Comparison of ENCODE assay signal across 16 mouse cellular contexts in genomic region chr3:27617733-27618132, GRCm38 (mm10).
DNase-seq lines count a peak whose midpoint lies in the region; ATAC-seq and TF ChIP-seq lines count a peak whose summit lies in the region.
"Had no signal": no experiment of that assay in that cellular context is flagged by ENCODE, and none has a peak within 500 bp of the region (broad histone marks: within the 10 kb centered on the region; RNA-seq: fewer than 3 reads in every experiment).

No protein-coding gene starts in this region.

- 76% methylated on average over 9 of the region's 9 CpGs for WGBS in embryonic facial prominence, embryonic 12.5 days
- WGBS in embryonic facial prominence, embryonic 10.5 days: 82% methylated on average over 9 of the region's 9 CpGs
- 44% methylated on average over 9 of the region's 9 CpGs for WGBS in liver, embryonic 12.5 days (ENCODE audit: insufficient replicate concordance)
- 61% methylated on average over 9 of the region's 9 CpGs for WGBS in small intestine, adult 2 months

- no peak overlapping the region for H3K4me2 ChIP-seq in embryonic facial prominence, embryonic 12.5 days (replicated peaks)
- H3K4me2 ChIP-seq in liver, embryonic 12.5 days: no peak overlapping the region
- H3K4me2 ChIP-seq: embryonic facial prominence, embryonic 15.5 days; neural tube, embryonic 12.5 days had no signal

- 0 out of 2 replicates have a peak overlapping the region, but pooled peaks have one; percentile 11 for H3K27ac ChIP-seq in embryonic facial prominence, embryonic 12.5 days
- no peak overlapping the region for H3K27ac ChIP-seq in embryonic facial prominence, embryonic 10.5 days (replicated peaks)
- H3K27ac ChIP-seq in liver, embryonic 12.5 days: peak overlapping the region; percentile 51
- peak overlapping the region; percentile 60 for H3K27ac ChIP-seq in small intestine, adult 2 months (ENCODE audit: insufficient read depth, low read depth, low read length)
- H3K27ac ChIP-seq: embryonic facial prominence, embryonic 15.5 days; neural tube, embryonic 12.5 days had no signal

- no peak for ATAC-seq in embryonic facial prominence, embryonic 12.5 days (ENCODE audit: insufficient number of reproducible peaks, insufficient read depth, low FRiP score, low TSS enrichment)
- ATAC-seq in liver, embryonic 12.5 days: no peak
- ATAC-seq: forebrain, postnatal 0 days had no signal

- no peak for TF ChIP-seq POLR2A in small intestine, adult 2 months (IDR thresholded peaks at IDR 0.05; ENCODE audit: low read depth, low read length)

- H3K4me3 ChIP-seq in embryonic facial prominence, embryonic 12.5 days: no peak overlapping the region
- H3K4me3 ChIP-seq in embryonic facial prominence, embryonic 10.5 days: no peak overlapping the region
- no peak overlapping the region for H3K4me3 ChIP-seq in liver, embryonic 12.5 days
- no peak overlapping the region for H3K4me3 ChIP-seq in small intestine, adult 2 months (ENCODE audit: low read depth, low read length)
- H3K4me3 ChIP-seq: embryonic facial prominence, embryonic 15.5 days; neural tube, embryonic 12.5 days had no signal

- DNase-seq in embryonic facial prominence, embryonic 10.5 days (ENCODE audit: low spot score): no peak
- peak; percentile 25 to 34 for DNase-seq in lung, adult 18-20 months
- DNase-seq in lung, postnatal 10 days: no peak
- DNase-seq in retina, postnatal 1 day: no peak
- DNase-seq in layer of hippocampus, postnatal 10 days (ENCODE audit: low spot score in 2 of 2): no peak
- DNase-seq: cerebellum, adult 11 months; forebrain, postnatal 0 days; kidney, adult 18-20 months; right cerebral cortex, postnatal 25 days; thymus, postnatal 25 days had no signal

- no peaks in the 10 kb centered on the region for H3K9me3 ChIP-seq in embryonic facial prominence, embryonic 12.5 days
- H3K9me3 ChIP-seq in embryonic facial prominence, embryonic 10.5 days: no peaks in the 10 kb centered on the region
- H3K9me3 ChIP-seq in liver, embryonic 12.5 days (replicated peaks): no peaks in the 10 kb centered on the region
- H3K9me3 ChIP-seq: embryonic facial prominence, embryonic 15.5 days; megakaryocyte, embryonic 14.5 days; neural tube, embryonic 12.5 days had no signal

- no peaks in the 10 kb centered on the region for H3K27me3 ChIP-seq in embryonic facial prominence, embryonic 12.5 days
- H3K27me3 ChIP-seq in embryonic facial prominence, embryonic 10.5 days (replicated peaks; ENCODE audit: low read depth, poor library complexity, severe bottlenecking): no peaks in the 10 kb centered on the region
- H3K27me3 ChIP-seq in liver, embryonic 12.5 days (replicated peaks): no peaks in the 10 kb centered on the region
- H3K27me3 ChIP-seq in small intestine, adult 2 months (ENCODE audit: control insufficient read depth, insufficient read depth, low read length): no peaks in the 10 kb centered on the region
- H3K27me3 ChIP-seq: embryonic facial prominence, embryonic 15.5 days; megakaryocyte, embryonic 14.5 days; neural tube, embryonic 12.5 days had no signal

- H3K36me3 ChIP-seq in embryonic facial prominence, embryonic 12.5 days: 0 out of 2 replicates have a peak, but pooled peaks cover 4% of the 10 kb centered on the region
- H3K36me3 ChIP-seq in embryonic facial prominence, embryonic 10.5 days (replicated peaks): peaks cover 6% of the 10 kb centered on the region; the same call in 1 of the 2 replicates
- H3K36me3 ChIP-seq in liver, embryonic 12.5 days: 0 out of 2 replicates have a peak, but pooled peaks cover 4% of the 10 kb centered on the region
- H3K36me3 ChIP-seq in small intestine, adult 2 months (ENCODE audit: control insufficient read depth, insufficient read depth, low read length): no peaks in the 10 kb centered on the region
- H3K36me3 ChIP-seq: neural tube, embryonic 12.5 days had no signal

- peaks cover 19% of the 10 kb centered on the region for H3K4me1 ChIP-seq in embryonic facial prominence, embryonic 12.5 days
- peaks cover 37% of the 10 kb centered on the region for H3K4me1 ChIP-seq in embryonic facial prominence, embryonic 10.5 days
- peaks cover 42% of the 10 kb centered on the region for H3K4me1 ChIP-seq in liver, embryonic 12.5 days
- H3K4me1 ChIP-seq in small intestine, adult 2 months (ENCODE audit: control insufficient read depth, insufficient read depth, insufficient read length, low read length): peaks cover 18% of the 10 kb centered on the region
- H3K4me1 ChIP-seq: megakaryocyte, embryonic 14.5 days had no signal

- no peak overlapping the region for H3K9ac ChIP-seq in embryonic facial prominence, embryonic 12.5 days
- H3K9ac ChIP-seq in liver, embryonic 12.5 days: no peak overlapping the region
- H3K9ac ChIP-seq: embryonic facial prominence, embryonic 15.5 days; forebrain, postnatal 0 days; neural tube, embryonic 12.5 days had no signal

- no peak for TF ChIP-seq CTCF in small intestine, adult 2 months (IDR thresholded peaks at IDR 0.05; ENCODE audit: extremely low read depth, insufficient read length, insufficient replicate concordance, low read depth, low read length)

Comparison
In these comparisons a context has a peak if more than half of its experiments do, and no peak if none do; other contexts are left out.
1. DNase-seq: peak in lung, adult 18-20 months (2 of 2); none in embryonic facial prominence, embryonic 10.5 days (single experiment), lung, postnatal 10 days (single experiment), retina, postnatal 1 day (single experiment) and layer of hippocampus, postnatal 10 days (0 of 2).